Mouse (Mus musculus) forebrain, embryonic 13.5 days (tissue): ENCODE data around the gene Tpbgl. TPM values are rescaled to one million over a fixed set of nuclear protein-coding genes. Genes with fewer than 3 reads are reported as not detected.
A peak's percentile ranks its signal among the peaks of the same experiment; 100 is the strongest.

Source experiments
- ATAC-seq: fragments of 200-750 bp; cut with Nextera tagmentation; 2 replicates; pipeline ENCODE4 v1.8.0; 2017
- H3K27ac ChIP-seq: fragments of 300-500 bp; sonication (generic); 2 replicates; pipeline ENCODE4 v1.5.1; 2015; ENCODE audit warnings: inconsistent platforms, mild to moderate bottlenecking, moderate library complexity
- H3K27me3 ChIP-seq: fragments of 300-500 bp; sonication (generic); 2 replicates; pipeline ENCODE4 v1.6.1; 2015; ENCODE audit warnings: mild to moderate bottlenecking, inconsistent platforms
- H3K36me3 ChIP-seq: fragments of 300-500 bp; sonication (generic); 2 replicates; pipeline ENCODE4 v1.6.1; 2015; ENCODE audit warnings: mild to moderate bottlenecking, inconsistent platforms; ENCODE audit not compliant: poor library complexity, severe bottlenecking
- H3K4me1 ChIP-seq: fragments of 300-500 bp; sonication (generic); 2 replicates; pipeline ENCODE4 v1.6.1; 2015; ENCODE audit warnings: inconsistent platforms
- H3K4me2 ChIP-seq: fragments of 300-500 bp; sonication (generic); 2 replicates; pipeline ENCODE4 v1.6.1; 2015; ENCODE audit warnings: inconsistent platforms, mild to moderate bottlenecking, moderate library complexity
- H3K4me3 ChIP-seq: fragments of 300-500 bp; sonication (generic); 2 replicates; pipeline ENCODE4 v1.5.1; 2015; ENCODE audit warnings: mild to moderate bottlenecking, inconsistent platforms
- H3K9ac ChIP-seq: fragments of 300-500 bp; sonication (generic); 2 replicates; pipeline ENCODE4 v1.6.1; 2015; ENCODE audit warnings: mild to moderate bottlenecking, inconsistent platforms
- H3K9me3 ChIP-seq: fragments of 300-500 bp; sonication (generic); replicated peaks from 2 replicates; pipeline ENCODE4 v1.6.1; 2016; ENCODE audit warnings: inconsistent platforms
- WGBS: fragments of 180-500 bp; shearing (Covaris S2); methylation state at CpG from one replicate; pipeline ENCODE4 v1.1.7; 2015; 5-methylcytosine and 5-hydroxymethylcytosine counted together
- polyA plus RNA-seq: library from polyadenylated mRNA; unstranded; fragments of >200 nt; fragmentation: Nextera tagmentation; extraction: Ambion mirVana; gene quantifications from 2 replicates; pipeline ENCODE4 v1.2.1, GENCODE M21; 2015

Tpbgl gene
- polyA plus RNA-seq, 1 experiment from 2014 or later, result 0.22 TPM

DNA sequence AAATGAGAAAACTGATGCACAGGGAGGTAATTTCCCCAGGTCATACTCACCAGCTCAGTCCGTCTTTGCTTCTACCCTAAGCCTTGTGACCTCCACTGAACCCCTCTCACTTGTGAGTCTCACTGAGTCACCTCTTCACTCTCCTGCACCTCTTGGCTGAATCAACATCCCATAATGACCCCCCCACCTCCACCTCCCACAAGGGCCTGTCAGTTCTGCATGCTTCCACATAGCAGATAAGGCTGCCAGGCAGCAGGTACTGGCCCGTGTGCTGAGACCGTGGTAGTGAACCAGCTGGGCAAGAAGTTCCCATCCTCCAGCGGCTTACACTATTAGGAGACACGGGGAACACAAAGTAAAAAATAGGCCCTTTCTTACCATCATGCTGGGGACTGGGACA is 36.3 kb downstream of the Tpbgl start:
- 63% methylated on average over 5 of the region's 5 CpGs for WGBS
- Histone ChIP-seq H3K27ac (no peak overlapping the region), H3K4me2 (no peak overlapping the region), H3K4me1 (no peaks in the 10 kb centered on the region), H3K36me3 (peaks cover 45% of the 10 kb centered on the region), H3K9ac (no peak overlapping the region), H3K27me3 (no peaks in the 10 kb centered on the region), H3K4me3 (no peak overlapping the region), H3K9me3 (no peaks in the 10 kb centered on the region)
- ATAC-seq, result no peak

DNA sequence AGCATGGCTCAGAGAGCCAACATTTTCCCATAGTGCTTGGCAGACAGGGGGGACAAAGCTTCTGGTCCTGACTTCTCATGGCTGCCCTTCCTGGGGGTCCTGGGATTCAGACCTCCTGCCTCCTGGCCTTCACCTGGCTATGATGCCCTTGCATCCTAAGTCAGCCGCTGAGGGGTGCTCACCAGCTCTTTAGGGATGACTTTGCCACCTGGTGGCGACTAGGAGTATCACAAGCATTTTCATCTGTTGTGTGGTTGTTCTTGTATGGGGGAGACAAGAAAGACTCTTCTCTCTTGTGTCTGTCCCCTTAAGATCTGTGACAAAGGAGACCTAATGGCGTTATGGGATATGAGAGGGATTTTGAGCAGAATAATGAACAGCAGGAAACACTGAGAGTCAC is 36.8 kb downstream of the Tpbgl start:
- ATAC-seq, result peak; percentile 50; the same call in 1 of the 2 replicates
- Histone ChIP-seq H3K9me3 (no peaks in the 10 kb centered on the region), H3K27ac (no peak overlapping the region), H3K36me3 (peaks cover 39% of the 10 kb centered on the region), H3K4me3 (no peak overlapping the region), H3K9ac (no peak overlapping the region), H3K4me1 (no peaks in the 10 kb centered on the region), H3K27me3 (no peaks in the 10 kb centered on the region), H3K4me2 (no peak overlapping the region)
- 5% methylated on average over 3 of the region's 3 CpGs for WGBS

DNA sequence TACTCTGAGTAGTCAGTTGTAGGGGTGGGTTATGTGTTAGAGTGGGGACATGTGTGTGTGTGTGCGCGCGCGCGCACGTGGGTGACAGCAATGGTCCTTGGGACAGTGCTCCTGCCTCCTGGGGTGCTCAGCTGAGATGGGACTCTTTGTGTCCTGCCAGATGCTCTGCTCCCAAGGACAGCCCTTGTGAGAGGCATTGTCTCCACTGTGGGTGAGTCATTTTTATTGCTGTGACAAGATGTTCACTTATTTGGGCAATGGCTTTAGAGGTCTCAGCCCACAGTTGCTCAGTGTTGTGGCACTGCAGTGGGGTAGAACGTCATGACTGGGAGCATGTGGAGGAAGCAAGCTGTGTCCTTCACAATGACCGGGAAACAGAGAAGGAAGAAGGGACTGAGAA is 40.9 kb downstream of the Tpbgl start:
- Histone ChIP-seq H3K4me2 (no peak overlapping the region), H3K27me3 (no peaks in the 10 kb centered on the region), H3K4me3 (no peak overlapping the region), H3K4me1 (peaks cover 2% of the 10 kb centered on the region), H3K9me3 (no peaks in the 10 kb centered on the region), H3K36me3 (peaks cover 13% of the 10 kb centered on the region), H3K9ac (no peak overlapping the region), H3K27ac (no peak overlapping the region)
- WGBS, result 93% methylated on average over 8 of the region's 8 CpGs
- no peak for ATAC-seq

DNA sequence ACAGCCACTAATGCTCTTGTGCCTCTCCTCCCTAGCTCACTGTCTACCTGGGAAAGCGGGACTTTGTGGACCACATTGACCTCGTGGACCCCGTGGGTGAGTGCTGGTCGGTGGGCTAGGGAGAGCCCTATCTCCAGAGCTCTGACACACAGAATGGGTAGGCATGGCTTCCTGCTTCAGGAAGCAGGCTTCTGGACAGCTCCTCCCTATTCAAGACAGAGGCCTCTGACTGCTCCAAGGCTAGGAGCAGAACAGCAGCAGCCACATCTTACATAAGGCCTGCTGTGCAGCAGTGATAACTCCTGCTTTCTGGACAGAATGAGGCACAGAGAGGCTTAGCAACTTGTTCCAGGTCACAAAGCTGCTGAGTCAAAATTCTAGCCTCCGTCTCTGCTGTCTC is 43.3 kb downstream of the Tpbgl start:
- peaks cover 21% of the 10 kb centered on the region for H3K4me1 ChIP-seq
- 79% methylated on average over 5 of the region's 5 CpGs for WGBS
- no peak overlapping the region for H3K27ac ChIP-seq
- no peak overlapping the region for H3K4me2 ChIP-seq
- no peak for ATAC-seq
- H3K9ac ChIP-seq, result no peak overlapping the region
- H3K4me3 ChIP-seq, result no peak overlapping the region
- H3K27me3 ChIP-seq, result no peaks in the 10 kb centered on the region
- H3K9me3 ChIP-seq, result no peaks in the 10 kb centered on the region
- peaks cover 11% of the 10 kb centered on the region for H3K36me3 ChIP-seq

DNA sequence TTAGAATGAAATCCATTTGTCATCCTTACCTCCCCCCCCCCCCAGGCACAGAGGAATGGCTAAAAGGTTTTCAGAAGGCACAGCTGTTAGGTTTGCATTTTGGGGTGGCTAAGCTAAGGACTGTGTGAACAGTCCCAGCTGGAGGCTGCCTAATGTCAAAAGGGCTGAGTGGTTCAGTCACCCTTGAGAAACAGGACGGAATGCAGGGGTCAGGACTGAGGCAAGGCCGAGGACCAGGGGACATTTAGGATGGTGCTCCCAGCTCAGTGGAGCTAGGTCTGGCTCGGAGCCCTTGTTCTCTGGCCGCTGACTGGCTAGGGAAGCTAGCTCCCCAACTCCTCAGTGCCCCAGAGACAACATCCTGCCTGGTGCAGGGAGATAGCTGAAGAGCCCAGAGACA is 44.0 kb downstream of the Tpbgl start:
- no peak for ATAC-seq
- H3K36me3 ChIP-seq, result peaks cover 5% of the 10 kb centered on the region; the same call in 1 of the 2 replicates
- H3K27ac ChIP-seq, result no peak overlapping the region
- no peaks in the 10 kb centered on the region for H3K9me3 ChIP-seq
- H3K9ac ChIP-seq, result no peak overlapping the region
- H3K4me1 ChIP-seq, result peaks cover 21% of the 10 kb centered on the region
- H3K27me3 ChIP-seq, result no peaks in the 10 kb centered on the region
- 72% methylated on average over 4 of the region's 4 CpGs for WGBS
- H3K4me3 ChIP-seq, result no peak overlapping the region
- no peak overlapping the region for H3K4me2 ChIP-seq

DNA sequence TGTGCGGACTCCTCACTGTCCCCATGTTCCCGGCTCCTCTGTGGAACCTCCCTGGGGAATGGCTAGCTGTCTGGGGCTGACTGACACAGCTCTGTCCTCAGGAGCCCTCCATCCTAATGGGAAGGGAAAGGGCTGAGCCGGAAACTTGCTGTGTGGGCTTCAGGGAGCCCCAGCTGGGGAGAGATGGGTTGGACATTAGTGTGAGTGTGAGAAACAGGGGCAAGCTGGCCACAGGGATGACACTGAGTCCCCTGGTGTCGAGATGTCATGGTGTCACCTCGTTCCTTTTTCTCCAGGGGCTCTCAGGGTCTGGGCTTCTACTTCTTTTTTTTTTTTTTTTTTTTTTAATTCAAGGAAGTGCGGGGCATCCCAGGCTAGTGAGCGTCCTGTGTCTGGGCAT is 44.6 kb downstream of the Tpbgl start:
- Histone ChIP-seq H3K9ac (no peak overlapping the region), H3K36me3 (peaks cover 5% of the 10 kb centered on the region; the same call in 1 of the 2 replicates), H3K27me3 (no peaks in the 10 kb centered on the region), H3K4me3 (no peak overlapping the region), H3K4me1 (peaks cover 21% of the 10 kb centered on the region), H3K4me2 (no peak overlapping the region), H3K27ac (no peak overlapping the region), H3K9me3 (no peaks in the 10 kb centered on the region)
- 73% methylated on average over 7 of the region's 7 CpGs for WGBS
- ATAC-seq, result no peak

DNA sequence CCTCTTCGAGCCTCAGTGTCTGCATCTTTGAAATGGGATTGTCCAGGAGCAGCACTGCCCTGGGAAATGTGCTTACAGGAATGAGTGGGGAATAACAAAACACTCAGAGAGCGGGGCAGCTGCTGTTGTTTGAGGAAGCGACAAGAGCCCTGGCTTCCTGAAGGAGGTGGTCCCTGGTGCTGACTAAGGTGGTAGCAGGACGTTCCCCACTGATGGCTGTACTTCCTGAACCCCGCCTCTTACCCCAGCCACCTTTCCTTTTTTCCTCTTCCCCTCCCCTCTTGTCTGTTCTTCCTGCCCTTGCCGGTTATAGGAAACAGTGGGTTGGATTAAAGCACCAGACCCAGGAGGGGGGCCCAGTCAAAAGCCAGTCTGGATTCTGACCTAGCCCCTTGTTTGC is 46.7 kb downstream of the Tpbgl start:
- Histone ChIP-seq H3K36me3 (peaks cover 5% of the 10 kb centered on the region; the same call in 1 of the 2 replicates), H3K9ac (peak overlapping the region; percentile 56; the same call in 1 of the 2 replicates), H3K27me3 (no peaks in the 10 kb centered on the region), H3K4me2 (peak overlapping the region; percentile 53), H3K4me1 (peaks cover 21% of the 10 kb centered on the region), H3K4me3 (0 out of 2 replicates have a peak overlapping the region, but pooled peaks have one; percentile 17), H3K27ac (no peak overlapping the region), H3K9me3 (no peaks in the 10 kb centered on the region)
- WGBS, result 39% methylated on average over 6 of the region's 6 CpGs
- no peak for ATAC-seq

DNA sequence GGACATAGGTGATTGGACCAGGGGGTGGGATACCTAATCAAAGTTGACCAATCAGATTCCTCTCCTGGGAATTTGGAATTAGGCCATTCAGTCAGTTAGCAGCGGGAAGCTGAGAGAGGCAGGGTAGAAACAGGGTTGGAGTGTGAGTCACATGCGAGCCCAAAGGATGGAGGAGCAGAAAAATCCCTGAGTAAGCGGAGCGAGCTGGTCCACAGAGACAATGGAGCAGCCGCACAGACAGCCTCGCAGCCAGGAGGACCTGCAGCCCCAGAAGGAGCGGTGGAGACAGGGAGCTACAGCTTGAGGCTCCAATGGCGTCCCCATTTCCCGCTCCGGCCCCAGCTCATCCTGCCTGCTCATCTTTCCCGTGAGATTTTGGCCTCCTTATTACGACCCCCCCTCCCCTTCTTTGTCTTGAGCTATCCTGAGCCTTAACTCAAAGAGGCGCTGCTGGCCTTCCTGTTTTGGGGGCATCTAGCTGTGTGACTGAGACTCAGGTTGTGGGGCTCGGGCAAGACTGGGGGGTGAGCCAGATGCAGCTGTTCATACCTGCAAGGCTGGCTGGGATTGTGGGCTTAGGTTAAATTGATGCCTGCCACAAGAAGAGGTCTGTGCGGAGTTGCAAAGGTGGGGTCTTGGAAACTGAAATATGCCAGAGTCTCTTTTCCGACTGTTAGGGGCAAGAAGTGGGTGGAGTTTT is 47.3 kb downstream of the Tpbgl start:
- peak overlapping the region; percentile 53 for H3K4me2 ChIP-seq
- H3K27ac ChIP-seq, result 0 out of 2 replicates have a peak overlapping the region, but pooled peaks have one; percentile 10
- WGBS, result 4% methylated on average over 16 of the region's 16 CpGs
- no peaks in the 10 kb centered on the region for H3K27me3 ChIP-seq
- peak; percentile 69 for ATAC-seq
- peak overlapping the region; percentile 17; the same call in 1 of the 2 replicates for H3K4me3 ChIP-seq
- H3K9ac ChIP-seq, result peak overlapping the region; percentile 56
- H3K9me3 ChIP-seq, result no peaks in the 10 kb centered on the region
- H3K4me1 ChIP-seq, result peaks cover 21% of the 10 kb centered on the region
- peaks cover 5% of the 10 kb centered on the region; the same call in 1 of the 2 replicates for H3K36me3 ChIP-seq

DNA sequence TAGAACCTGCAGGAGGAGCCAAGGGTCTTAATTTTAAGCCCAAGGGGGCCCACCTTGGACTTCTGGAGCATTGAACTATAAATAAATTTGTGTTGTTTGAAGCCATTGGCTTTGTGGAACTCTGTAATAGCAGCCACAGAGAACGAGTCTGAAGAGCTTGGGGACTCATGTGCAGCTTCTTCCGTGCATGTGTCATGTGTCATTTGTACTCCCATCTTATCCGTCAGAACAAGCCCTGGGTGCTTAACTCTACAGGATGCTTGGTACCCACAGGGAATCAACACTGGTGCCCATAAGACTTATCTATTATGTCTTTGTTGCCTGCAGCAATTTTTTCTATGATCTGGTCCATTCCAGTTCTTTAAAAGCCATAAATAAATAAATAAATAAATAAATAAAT is 48.7 kb downstream of the Tpbgl start:
- no peak overlapping the region for H3K4me3 ChIP-seq
- no peak for ATAC-seq
- H3K27ac ChIP-seq, result no peak overlapping the region
- no peak overlapping the region for H3K4me2 ChIP-seq
- no peaks in the 10 kb centered on the region for H3K36me3 ChIP-seq
- H3K9ac ChIP-seq, result no peak overlapping the region
- H3K27me3 ChIP-seq, result no peaks in the 10 kb centered on the region
- peaks cover 21% of the 10 kb centered on the region for H3K4me1 ChIP-seq
- no peaks in the 10 kb centered on the region for H3K9me3 ChIP-seq
- 78% methylated on average over 3 of the region's 3 CpGs for WGBS

Other genes starting within 250 kb of the Tpbgl start
- 28.1 and 32.8 TPM in 2 replicates for gene Gdpd5, start 245.7 kb downstream of the Tpbgl start, polyA plus RNA-seq
- gene Klhl35, start 161.1 kb downstream of the Tpbgl start, polyA plus RNA-seq, result 2.3 and 2.5 TPM in 2 replicates
- gene Rps3, start 143.4 kb downstream of the Tpbgl start, polyA plus RNA-seq, result 638 and 696 TPM in 2 replicates
- gene Arrb1, start 91.6 kb downstream of the Tpbgl start, polyA plus RNA-seq, result 7.4 and 10.6 TPM in 2 replicates
- 3.1 and 3.2 TPM in 2 replicates for gene Slco2b1, start 84.2 kb upstream of the Tpbgl start, polyA plus RNA-seq
- gene Olfr520, start 103.2 kb upstream of the Tpbgl start, polyA plus RNA-seq, result not detected in 2 replicates
- not detected in 2 replicates for gene Olfr521, start 136.4 kb upstream of the Tpbgl start, polyA plus RNA-seq
- gene Neu3, start 201.3 kb upstream of the Tpbgl start, polyA plus RNA-seq, result 1.1 and 1.2 TPM in 2 replicates
- 0.46 and 0.53 TPM in 2 replicates for gene Xrra1, start 232.0 kb upstream of the Tpbgl start, polyA plus RNA-seq
- 334 and 336 TPM in 2 replicates for gene Spcs2, start 236.4 kb upstream of the Tpbgl start, polyA plus RNA-seq